ENCODE assay signal across 8 mouse cellular contexts in the genomic region with DNA sequence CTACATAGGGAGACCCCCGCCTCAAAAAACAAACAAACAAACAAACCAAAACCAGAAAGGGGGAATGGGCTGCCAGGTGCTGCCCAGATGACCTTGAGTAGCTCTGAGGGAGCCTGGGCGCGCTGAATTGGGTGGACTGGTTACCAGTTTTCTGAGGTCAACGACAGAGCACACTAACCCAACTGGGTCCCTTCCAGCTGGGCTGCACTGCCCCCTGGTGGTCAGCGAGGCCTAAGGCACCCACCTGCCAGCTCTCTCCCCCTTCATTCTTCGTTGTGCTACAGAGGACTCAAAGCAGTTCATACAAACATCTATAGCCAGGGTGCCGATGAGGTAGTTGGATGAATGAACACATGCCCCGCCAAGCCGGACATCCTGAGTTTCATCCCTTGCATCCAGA. TPM values are rescaled to one million over a fixed set of nuclear protein-coding genes. Genes with fewer than 3 reads are reported as not detected.
DNase-seq lines count a peak whose midpoint lies in the region; ATAC-seq lines count a peak whose summit lies in the region.

No protein-coding gene starts in this region.

- DNase-seq in midbrain, embryonic 11.5 days (ENCODE audit: low spot score, missing footprints), result peak; percentile 95
- peak; percentile 80 for DNase-seq in c-Kit-positive CD71-positive TER-119-negative erythroid progenitor cells, embryonic 14.5 days (ENCODE audit: low read depth)
- DNase-seq in gastrocnemius, adult 18-20 months (ENCODE audit: low spot score), result peak; percentile 69
- DNase-seq in kidney, adult 9 months, result peak; percentile 80
- peak; percentile 56 to 74 for DNase-seq in lung, adult 18-20 months
- peak; percentile 54 for DNase-seq in retina, adult 2 months (ENCODE audit: low read depth, low spot score)
- peak; percentile 86 for DNase-seq in thymus, postnatal 25 days

- no peak overlapping the region for H3K27ac ChIP-seq in midbrain, embryonic 11.5 days (ENCODE audit: low read depth, low read length)
- no peak overlapping the region for H3K27ac ChIP-seq in midbrain, embryonic 15.5 days

- no peaks in the 10 kb centered on the region for H3K27me3 ChIP-seq in midbrain, embryonic 11.5 days (ENCODE audit: control insufficient read depth, insufficient read depth, low read length)
- H3K27me3 ChIP-seq in midbrain, embryonic 15.5 days (replicated peaks), result no peaks in the 10 kb centered on the region

- WGBS in midbrain, embryonic 11.5 days, result 27% methylated on average over 9 of the region's 9 CpGs
- WGBS in midbrain, embryonic 15.5 days, result 32% methylated on average over 9 of the region's 9 CpGs

- no peak for ATAC-seq in midbrain, embryonic 11.5 days (ENCODE audit: low FRiP score)
- no peak for ATAC-seq in midbrain, embryonic 15.5 days (replicated peaks)

- H3K4me1 ChIP-seq in midbrain, embryonic 11.5 days (ENCODE audit: control insufficient read depth, insufficient read depth, low read length), result no peaks in the 10 kb centered on the region
- no peaks in the 10 kb centered on the region for H3K4me1 ChIP-seq in midbrain, embryonic 15.5 days

- no peaks in the 10 kb centered on the region for H3K9me3 ChIP-seq in midbrain, embryonic 11.5 days (ENCODE audit: control insufficient read depth, low read length)
- H3K9me3 ChIP-seq in midbrain, embryonic 15.5 days, result no peaks in the 10 kb centered on the region

- H3K36me3 ChIP-seq in midbrain, embryonic 11.5 days (ENCODE audit: control insufficient read depth, insufficient read depth, low read length), result no peaks in the 10 kb centered on the region
- H3K36me3 ChIP-seq in midbrain, embryonic 15.5 days (replicated peaks), result no peaks in the 10 kb centered on the region

- H3K4me3 ChIP-seq in midbrain, embryonic 11.5 days (ENCODE audit: low read depth, low read length), result no peak overlapping the region
- H3K4me3 ChIP-seq in midbrain, embryonic 15.5 days, result no peak overlapping the region

- H3K9ac ChIP-seq in midbrain, embryonic 11.5 days (ENCODE audit: low read length), result no peak overlapping the region
- H3K9ac ChIP-seq in midbrain, embryonic 15.5 days, result no peak overlapping the region

- no peak overlapping the region for H3K4me2 ChIP-seq in midbrain, embryonic 11.5 days
- H3K4me2 ChIP-seq in midbrain, embryonic 15.5 days, result no peak overlapping the region

RNA-seq across cellular contexts. Expression of a gene that starts 8.6 kb away (rescaled TPM):
- polyA plus RNA-seq in midbrain, embryonic 11.5 days (2014; fragmentation: Nextera tagmentation; extraction: Ambion mirVana), result 35.5 and 40.8 TPM in 2 replicates
- 35.8 and 39.3 TPM in 2 replicates for polyA plus RNA-seq in midbrain, embryonic 15.5 days (2015; fragmentation: Nextera tagmentation; extraction: Ambion mirVana)
- total RNA-seq in gastrocnemius, adult 18-20 months (2021), result 10 to 100 TPM; 20.4 to 23.0 TPM

RNA-seq across cellular contexts. Expression of a gene that starts 10.4 kb away (rescaled TPM):
- polyA plus RNA-seq in midbrain, embryonic 11.5 days (2014; fragmentation: Nextera tagmentation; extraction: Ambion mirVana), result not detected in 2 replicates
- polyA plus RNA-seq in midbrain, embryonic 15.5 days (2015; fragmentation: Nextera tagmentation; extraction: Ambion mirVana), result 2.3 TPM in 1 of 2 replicates, not detected in the other
- total RNA-seq in gastrocnemius, adult 18-20 months (2021), result 1 to 10 TPM; 7.1 to 9.7 TPM

RNA-seq across cellular contexts. Expression of a gene that starts 29.8 kb away (rescaled TPM):
- polyA plus RNA-seq in midbrain, embryonic 11.5 days (2014; fragmentation: Nextera tagmentation; extraction: Ambion mirVana), result 137 and 144 TPM in 2 replicates
- 120 and 121 TPM in 2 replicates for polyA plus RNA-seq in midbrain, embryonic 15.5 days (2015; fragmentation: Nextera tagmentation; extraction: Ambion mirVana)
- 100 to 1,000 TPM; 141 to 165 TPM for total RNA-seq in gastrocnemius, adult 18-20 months (2021)

RNA-seq across cellular contexts. Expression of a gene that starts 38.9 kb away (rescaled TPM):
- polyA plus RNA-seq in midbrain, embryonic 11.5 days (2014; fragmentation: Nextera tagmentation; extraction: Ambion mirVana), result 70.9 and 75.4 TPM in 2 replicates
- 69.2 and 75.5 TPM in 2 replicates for polyA plus RNA-seq in midbrain, embryonic 15.5 days (2015; fragmentation: Nextera tagmentation; extraction: Ambion mirVana)
- 10 to 100 TPM; 10.8 to 15.3 TPM for total RNA-seq in gastrocnemius, adult 18-20 months (2021)

RNA-seq across cellular contexts. Expression of a gene that starts 51.7 kb away (rescaled TPM):
- 8.0 and 10.7 TPM in 2 replicates for polyA plus RNA-seq in midbrain, embryonic 11.5 days (2014; fragmentation: Nextera tagmentation; extraction: Ambion mirVana)
- polyA plus RNA-seq in midbrain, embryonic 15.5 days (2015; fragmentation: Nextera tagmentation; extraction: Ambion mirVana), result 15.5 and 16.3 TPM in 2 replicates
- total RNA-seq in gastrocnemius, adult 18-20 months (2021), result 1 to 10 TPM in 1 of 2 experiments, under 1 TPM in 1; 0.43 to 1.2 TPM
